Mouse (Mus musculus) c-Kit-positive CD71-positive TER-119-negative erythroid progenitor cells, embryonic 14.5 days (primary cell): ENCODE data around the gene Serp1.

Source experiments
- DNase-seq: peaks from one replicate; pipeline ENCODE4 v3.0.0-alpha.2; 2013; ENCODE audit warnings: low read depth

Gene Serp1

GRCm38 (mm10) chr3:58525652-58526407 is at the start of gene Serp1, which contains the start of gene Eif2a:
Serp1 (minus strand) TSS chr3:58525892.
Eif2a (plus strand) TSS chr3:58525821.
- DNase-seq, result peak; percentile 96

DNA sequence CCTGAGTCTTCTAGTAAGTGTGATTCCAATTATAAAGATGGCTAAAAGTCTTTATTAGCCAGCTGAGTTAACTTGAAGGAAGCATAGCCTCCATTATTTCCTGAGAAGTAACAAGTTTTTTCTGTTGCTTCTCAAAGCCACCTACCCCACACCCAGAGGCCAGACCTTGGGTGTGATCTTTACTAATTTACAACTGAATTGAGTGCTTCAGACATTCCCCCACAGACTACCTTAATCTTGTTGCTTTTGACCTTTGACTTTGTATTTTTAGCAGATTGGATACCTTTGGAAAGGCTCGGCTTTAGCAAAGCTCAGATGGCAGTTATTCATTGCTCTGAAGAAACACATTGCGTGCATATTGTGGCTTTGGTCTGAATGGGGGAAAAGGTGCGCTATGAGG is 45.1 kb upstream of the Serp1 start:
- DNase-seq, result no peak

DNA sequence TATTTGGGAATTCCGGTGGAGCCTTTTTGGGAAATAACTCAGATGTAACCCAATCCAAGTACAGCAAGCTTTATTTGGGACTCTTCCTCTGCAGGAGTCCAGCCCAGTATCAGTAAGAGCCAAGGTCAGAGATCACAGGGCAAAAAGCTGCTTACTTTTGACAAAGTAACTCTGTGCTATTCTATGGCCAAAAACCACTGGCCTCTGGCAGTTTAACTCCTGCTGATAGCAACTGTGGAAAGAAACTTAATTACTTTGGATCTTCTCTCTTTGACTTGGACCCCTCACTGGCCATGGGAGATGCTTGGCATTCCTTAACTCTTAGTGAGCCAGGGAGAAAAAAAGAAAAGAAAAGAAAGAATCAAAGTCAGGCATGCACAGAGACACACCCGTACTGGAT is 35.7 kb upstream of the Serp1 start:
- DNase-seq, result no peak

GRCm38 (mm10) chr3:58559887-58560286 is 34.2 kb upstream of the Serp1 start:
- no peak for DNase-seq

GRCm38 (mm10) chr3:58556649-58557048 is 31.0 kb upstream of the Serp1 start:
- no peak for DNase-seq

DNA sequence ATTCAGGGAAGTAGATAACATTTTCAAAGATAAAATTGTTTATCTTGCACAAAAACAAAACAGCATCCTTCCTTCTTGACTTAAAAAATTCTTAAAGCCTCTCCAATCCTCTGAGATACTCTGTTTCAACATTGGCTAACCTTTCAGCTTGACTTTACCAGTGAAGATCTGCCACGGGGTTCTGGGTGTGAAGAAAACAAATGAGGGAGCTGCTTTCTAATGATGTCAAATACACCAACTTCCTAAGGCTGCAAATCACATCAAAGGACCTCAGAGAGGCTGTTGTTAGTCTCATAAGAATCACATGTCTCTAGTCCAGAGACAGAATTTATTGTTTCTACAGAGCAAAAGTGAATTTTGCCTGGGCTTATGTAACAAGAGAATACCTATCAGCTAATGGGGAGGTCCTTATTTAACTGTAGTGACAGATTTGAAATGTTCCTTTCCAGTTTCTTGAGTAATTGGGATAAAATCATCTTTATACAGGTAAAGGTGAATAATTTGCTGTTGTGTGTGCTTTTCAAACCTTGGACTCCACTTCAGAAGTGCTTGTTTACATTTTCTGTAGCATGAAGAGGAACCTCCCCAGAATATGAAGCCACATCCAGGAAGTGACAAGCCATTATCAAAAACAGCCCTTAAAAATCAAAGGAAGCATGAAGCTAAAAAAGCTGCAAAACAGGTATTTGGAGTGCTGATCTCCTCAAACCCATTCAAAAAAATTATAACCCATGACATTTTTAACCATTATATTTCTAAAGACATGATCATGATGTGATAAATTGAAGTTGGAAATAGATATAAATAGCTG is 26.5 kb upstream of the Serp1 start:
- no peak for DNase-seq

GRCm38 (mm10) chr3:58536573-58536972 is 10.9 kb upstream of the Serp1 start:
- no peak for DNase-seq

DNA sequence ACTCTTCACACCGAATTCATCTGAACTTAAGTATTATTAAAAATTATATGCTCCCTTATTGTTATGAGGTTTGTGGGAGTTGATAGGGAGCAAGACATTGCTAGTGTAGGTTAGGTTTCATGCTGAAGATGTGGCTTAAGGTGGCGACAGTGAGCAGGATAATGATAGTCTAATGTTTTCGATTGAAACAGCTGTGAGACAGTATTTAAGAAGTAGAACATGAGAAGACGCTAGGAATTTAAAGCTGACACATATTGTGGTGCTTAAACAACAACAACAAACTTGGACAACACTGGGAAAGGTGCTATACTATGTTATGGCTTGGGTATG is 681 bp upstream of the Serp1 start:
- DNase-seq, result peak; percentile 34

DNA sequence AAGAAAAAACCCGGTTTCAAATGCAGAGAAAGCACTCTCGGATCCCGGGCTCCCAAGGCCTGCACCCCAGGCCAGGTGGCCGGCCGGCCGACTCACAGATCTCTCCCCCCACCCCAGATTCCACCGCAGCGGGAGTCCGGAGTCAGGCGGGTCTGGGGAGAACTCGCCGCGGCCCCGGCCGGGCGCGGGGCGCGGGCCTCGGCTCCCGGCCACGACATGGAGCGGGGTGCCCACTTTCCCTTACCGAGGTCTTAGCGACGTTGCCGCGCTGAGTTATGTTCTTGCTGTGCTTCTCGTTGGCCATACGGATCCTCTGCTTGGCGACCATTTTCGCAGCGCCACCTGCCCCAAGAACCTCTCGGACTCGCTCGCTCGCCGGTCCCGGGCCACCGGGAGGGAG is 526 bp downstream of the Serp1 start:
- no peak for DNase-seq

- DNase-seq, result no peak
Observed at GRCm38 (mm10) chr3:58524246-58524645, 1.4 kb downstream of the Serp1 start.

DNA sequence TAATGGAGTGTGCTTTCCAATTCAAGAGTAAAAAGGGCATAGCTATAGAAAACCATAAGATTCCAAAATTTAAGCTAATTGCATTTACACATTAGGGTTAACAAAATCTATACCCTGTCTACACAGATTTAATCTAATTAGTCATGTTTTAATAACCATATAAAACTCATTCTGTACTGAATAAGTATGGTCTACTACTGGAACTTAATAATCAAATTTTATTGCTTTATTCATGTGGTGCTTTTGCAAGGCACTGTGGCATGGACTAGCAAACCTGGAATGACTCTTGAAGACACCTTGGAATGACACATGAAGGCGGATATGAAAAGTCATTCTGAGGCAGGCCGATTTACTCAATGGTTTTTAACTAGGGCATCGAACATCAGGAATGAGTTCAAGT is 2.3 kb downstream of the Serp1 start:
- DNase-seq, result no peak

- DNase-seq, result no peak
Observed at GRCm38 (mm10) chr3:58521361-58521760, 4.3 kb downstream of the Serp1 start.

DNA sequence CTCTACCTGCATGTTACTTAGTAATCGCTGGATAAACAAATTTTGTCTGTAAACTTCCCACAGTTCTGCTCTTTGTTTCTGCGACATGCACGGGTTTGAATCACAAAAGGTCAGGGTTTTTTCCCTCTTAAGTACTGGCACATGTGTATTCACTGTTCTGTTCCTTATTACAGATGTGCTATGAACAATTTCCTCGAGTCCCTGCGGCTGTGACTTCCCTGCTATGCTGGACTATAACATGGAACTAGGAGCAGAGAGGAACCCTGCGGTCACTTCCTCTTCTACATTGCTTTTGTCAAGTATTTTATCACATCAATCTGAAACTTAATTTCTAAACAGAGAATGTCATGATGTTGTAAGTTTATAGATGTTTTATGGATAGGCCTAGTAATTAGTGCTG is 5.4 kb downstream of the Serp1 start:
- DNase-seq, result no peak

GRCm38 (mm10) chr3:58519536-58519935 is 6.2 kb downstream of the Serp1 start:
- DNase-seq, result no peak

DNA sequence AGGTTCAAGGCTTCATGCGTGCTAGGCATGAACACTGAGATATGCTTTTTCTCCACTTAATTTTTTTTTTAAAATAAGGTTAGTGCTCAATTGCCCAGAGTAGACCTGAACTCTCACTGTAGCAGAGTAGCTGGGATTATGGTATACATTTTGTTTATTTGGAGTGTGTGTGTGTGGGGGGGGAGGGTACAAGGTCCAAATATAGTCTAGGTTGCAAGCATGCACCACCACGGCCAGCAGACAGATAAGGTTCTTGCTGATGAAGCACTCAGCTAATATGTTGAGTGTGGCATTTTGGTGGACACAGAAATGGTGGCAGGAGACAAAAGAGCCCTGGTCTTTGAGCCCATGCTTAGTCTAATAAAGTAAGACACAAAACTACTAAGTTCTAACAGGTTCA is 6.7 kb downstream of the Serp1 start:
- DNase-seq, result no peak

GRCm38 (mm10) chr3:58517800-58518199 is 7.9 kb downstream of the Serp1 start:
- DNase-seq, result no peak

DNA sequence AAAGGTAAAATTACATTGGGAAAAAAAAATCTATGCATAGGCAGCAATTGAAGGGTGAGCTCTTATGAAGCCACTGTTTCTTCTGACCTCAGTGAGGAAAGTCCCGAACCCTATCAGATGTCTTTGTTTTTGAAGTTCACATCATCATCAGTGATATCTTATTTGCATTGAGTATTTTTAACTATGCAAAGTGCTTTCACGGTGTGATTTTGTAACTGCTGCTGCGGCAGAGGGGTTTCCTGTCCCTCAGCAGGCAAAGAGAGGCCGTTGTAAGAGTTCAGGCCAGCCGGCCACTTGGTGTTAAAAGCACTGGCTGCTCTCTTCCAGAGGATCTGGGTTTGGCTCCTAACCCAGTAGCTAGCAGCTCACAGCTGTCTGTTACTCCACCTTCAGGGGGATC is 8.4 kb downstream of the Serp1 start:
- DNase-seq, result no peak

GRCm38 (mm10) chr3:58516602-58516976 is 9.1 kb downstream of the Serp1 start:
- DNase-seq, result no peak

- no peak for DNase-seq
Observed at GRCm38 (mm10) chr3:58515947-58516601, 9.6 kb downstream of the Serp1 start.

- no peak for DNase-seq
Observed at GRCm38 (mm10) chr3:58513483-58513882, 12.2 kb downstream of the Serp1 start.

GRCm38 (mm10) chr3:58512740-58513139 is 13.0 kb downstream of the Serp1 start:
- no peak for DNase-seq

DNA sequence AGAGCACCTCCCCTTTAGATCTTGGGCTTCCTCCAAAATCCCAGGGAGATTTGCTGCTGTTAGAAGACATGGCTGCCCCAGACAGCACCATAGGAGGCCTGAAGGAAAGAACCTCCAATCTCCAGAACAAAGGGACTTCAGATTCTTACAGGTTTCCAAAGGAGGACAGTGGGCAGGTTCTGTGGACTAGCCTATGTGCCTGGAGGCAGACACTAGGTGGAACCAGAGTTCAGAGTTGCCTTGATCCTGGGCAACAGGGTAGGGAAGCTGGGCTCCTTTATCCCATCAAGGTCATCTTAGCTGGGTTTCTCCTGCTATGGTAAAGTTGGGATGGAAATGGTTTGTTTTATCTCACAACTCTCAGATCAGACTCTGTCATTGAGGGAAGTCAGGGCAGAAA is 14.1 kb downstream of the Serp1 start:
- no peak for DNase-seq
